Mouse (Mus musculus): Measurements from ENCODE around the gene Dpp9.

The Dpp9 gene

GRCm38 (mm10) chr17:56229943-56230342 is 11.2 kb upstream of the Dpp9 start:
- DNase-seq (ENCODE audit: low spot score): no peak

- DNase-seq (ENCODE audit: low spot score): no peak
Observed at GRCm38 (mm10) chr17:56226566-56226965, 7.9 kb upstream of the Dpp9 start.

- no peak for DNase-seq (ENCODE audit: low spot score)
Observed at GRCm38 (mm10) chr17:56224916-56225315, 6.2 kb upstream of the Dpp9 start.

- no peak for DNase-seq (ENCODE audit: low spot score)
Observed at GRCm38 (mm10) chr17:56219805-56220204, 1.1 kb upstream of the Dpp9 start.

- DNase-seq (ENCODE audit: low spot score): no peak
Observed at GRCm38 (mm10) chr17:56219251-56219650, 546 bp upstream of the Dpp9 start.

- no peak for DNase-seq (ENCODE audit: low spot score)
Observed at GRCm38 (mm10) chr17:56217670-56218069, 1.0 kb downstream of the Dpp9 start.

- no peak for DNase-seq (ENCODE audit: low spot score)
Observed at GRCm38 (mm10) chr17:56214229-56214628, 4.5 kb downstream of the Dpp9 start.

GRCm38 (mm10) chr17:56212676-56213075 is 6.0 kb downstream of the Dpp9 start:
- no peak for DNase-seq (ENCODE audit: low spot score)

GRCm38 (mm10) chr17:56211090-56211489 is 7.6 kb downstream of the Dpp9 start:
- no peak for DNase-seq (ENCODE audit: low spot score)

GRCm38 (mm10) chr17:56208821-56209220 is 9.9 kb downstream of the Dpp9 start:
- no peak for DNase-seq (ENCODE audit: low spot score)

- DNase-seq (ENCODE audit: low spot score): no peak
Observed at GRCm38 (mm10) chr17:56207963-56208530, 10.7 kb downstream of the Dpp9 start.

- DNase-seq (ENCODE audit: low spot score): no peak
Observed at GRCm38 (mm10) chr17:56206986-56207674, 11.6 kb downstream of the Dpp9 start.

- DNase-seq (ENCODE audit: low spot score): no peak
Observed at GRCm38 (mm10) chr17:56206276-56206884, 12.3 kb downstream of the Dpp9 start.

GRCm38 (mm10) chr17:56203729-56204128 is 15.0 kb downstream of the Dpp9 start:
- no peak for DNase-seq (ENCODE audit: low spot score)

- no peak for DNase-seq (ENCODE audit: low spot score)
Observed at GRCm38 (mm10) chr17:56202476-56202875, 16.2 kb downstream of the Dpp9 start.

- no peak for DNase-seq (ENCODE audit: low spot score)
Observed at GRCm38 (mm10) chr17:56201642-56202041, 17.1 kb downstream of the Dpp9 start.

- DNase-seq (ENCODE audit: low spot score): no peak
Observed at GRCm38 (mm10) chr17:56200586-56200985, 18.1 kb downstream of the Dpp9 start.

GRCm38 (mm10) chr17:56196860-56197259 is 21.8 kb downstream of the Dpp9 start:
- no peak for DNase-seq (ENCODE audit: low spot score)

GRCm38 (mm10) chr17:56194765-56195164 is 23.9 kb downstream of the Dpp9 start:
- DNase-seq (ENCODE audit: low spot score): no peak

GRCm38 (mm10) chr17:56194357-56194756 is 24.3 kb downstream of the Dpp9 start:
- no peak for DNase-seq (ENCODE audit: low spot score)

- DNase-seq (ENCODE audit: low spot score): no peak
Observed at GRCm38 (mm10) chr17:56191266-56191665, 27.4 kb downstream of the Dpp9 start.

- DNase-seq (ENCODE audit: low spot score): no peak
Observed at GRCm38 (mm10) chr17:56185281-56186141, 33.2 kb downstream of the Dpp9 start.
